In genomic region chr9:45345516-45345915, GRCm38 (mm10) we compare ENCODE assay signal across 8 mouse cellular contexts. TPM values are rescaled to one million over a fixed set of nuclear protein-coding genes. Genes with fewer than 3 reads are reported as not detected.
DNase-seq lines count a peak whose midpoint lies in the region; ATAC-seq lines count a peak whose summit lies in the region.

No protein-coding gene starts in this region.

- peak; percentile 47 to 58 for DNase-seq in heart, postnatal 10 days
- DNase-seq in thymus, postnatal 14 days = peak; percentile 10
- no peak for DNase-seq in thymus, postnatal 36 days
- peak; percentile 36 for DNase-seq in embryonic facial prominence, embryonic 14.5 days (ENCODE audit: low spot score)
- no peak for DNase-seq in thymus, postnatal 4 days

- no peak overlapping the region for H3K27ac ChIP-seq in heart, embryonic 11.5 days (ENCODE audit: low read depth, low read length)
- no peak overlapping the region for H3K27ac ChIP-seq in embryonic facial prominence, embryonic 14.5 days (replicated peaks; ENCODE audit: low read depth, low read length)
- H3K27ac ChIP-seq in limb, embryonic 15.5 days = no peak overlapping the region

- H3K27me3 ChIP-seq in heart, embryonic 11.5 days (ENCODE audit: control insufficient read depth, insufficient read depth, low read length) = no peaks in the 10 kb centered on the region; the same call in 1 of the 2 replicates
- no peaks in the 10 kb centered on the region for H3K27me3 ChIP-seq in embryonic facial prominence, embryonic 14.5 days (replicated peaks; ENCODE audit: control insufficient read depth, insufficient read depth, low read length)
- H3K27me3 ChIP-seq in limb, embryonic 15.5 days = no peaks in the 10 kb centered on the region

- WGBS in heart, embryonic 11.5 days (ENCODE audit: insufficient replicate concordance) = 64% methylated on average over 2 of the region's 2 CpGs
- WGBS in embryonic facial prominence, embryonic 14.5 days = 62% methylated on average over 2 of the region's 2 CpGs
- 63% methylated on average over 2 of the region's 2 CpGs for WGBS in limb, embryonic 15.5 days

- H3K4me1 ChIP-seq in heart, embryonic 11.5 days (ENCODE audit: control insufficient read depth, insufficient read depth, low read length) = no peaks in the 10 kb centered on the region
- H3K4me1 ChIP-seq in embryonic facial prominence, embryonic 14.5 days (ENCODE audit: control insufficient read depth, insufficient read depth, low read length) = no peaks in the 10 kb centered on the region
- no peaks in the 10 kb centered on the region for H3K4me1 ChIP-seq in limb, embryonic 15.5 days

- H3K36me3 ChIP-seq in heart, embryonic 11.5 days (ENCODE audit: control insufficient read depth, insufficient read depth, low read length) = no peaks in the 10 kb centered on the region
- H3K36me3 ChIP-seq in embryonic facial prominence, embryonic 14.5 days (ENCODE audit: control insufficient read depth, insufficient read depth, low read length) = no peaks in the 10 kb centered on the region
- no peaks in the 10 kb centered on the region for H3K36me3 ChIP-seq in limb, embryonic 15.5 days

- H3K9ac ChIP-seq in heart, embryonic 11.5 days (ENCODE audit: low read depth, low read length) = no peak overlapping the region
- H3K9ac ChIP-seq in embryonic facial prominence, embryonic 14.5 days (ENCODE audit: low read depth, low read length) = no peak overlapping the region
- H3K9ac ChIP-seq in limb, embryonic 15.5 days = no peak overlapping the region

- no peak overlapping the region for H3K4me2 ChIP-seq in heart, embryonic 11.5 days
- no peak overlapping the region for H3K4me2 ChIP-seq in embryonic facial prominence, embryonic 14.5 days (ENCODE audit: low read depth, low read length)
- H3K4me2 ChIP-seq in limb, embryonic 15.5 days = no peak overlapping the region

- no peaks in the 10 kb centered on the region for H3K9me3 ChIP-seq in heart, embryonic 11.5 days (replicated peaks; ENCODE audit: control insufficient read depth, low read length)
- H3K9me3 ChIP-seq in embryonic facial prominence, embryonic 14.5 days (ENCODE audit: control insufficient read depth, low read length) = no peaks in the 10 kb centered on the region
- no peaks in the 10 kb centered on the region for H3K9me3 ChIP-seq in limb, embryonic 15.5 days

- no peak for ATAC-seq in heart, embryonic 11.5 days (replicated peaks; ENCODE audit: insufficient number of reproducible peaks, low FRiP score, low TSS enrichment)
- ATAC-seq in embryonic facial prominence, embryonic 14.5 days (ENCODE audit: low read depth) = peak; percentile 50; the same call in 1 of the 2 replicates
- ATAC-seq in limb, embryonic 15.5 days (ENCODE audit: insufficient number of reproducible peaks, low FRiP score, low TSS enrichment, low read depth) = peak; percentile 38; the same call in 1 of the 2 replicates
- no peak; the same call in 1 of the 2 replicates for ATAC-seq in granulocyte monocyte progenitor cell, adult 5-6 weeks (replicated peaks; ENCODE audit: poor library complexity, severe bottlenecking)

- intact Hi-C loops in heart, postnatal 10 days (cut with DNase I) = loop anchor here (1.0 to 2.0 kb wide), 2 partner anchors 43 to 45 kb away; no protein-coding TSS in a partner anchor

- no peak overlapping the region for H3K4me3 ChIP-seq in heart, embryonic 11.5 days (ENCODE audit: low read depth, low read length)
- no peak overlapping the region for H3K4me3 ChIP-seq in embryonic facial prominence, embryonic 14.5 days (ENCODE audit: low read depth, low read length)
- H3K4me3 ChIP-seq in limb, embryonic 15.5 days = no peak overlapping the region

RNA-seq across cellular contexts. Expression of gene Fxyd6, which starts 24.5 kb away (rescaled TPM):
- total RNA-seq in heart, postnatal 10 days (2021) = 10 to 100 TPM; 25.5 to 31.0 TPM
- 26.7 and 27.7 TPM in 2 replicates for polyA plus RNA-seq in heart, embryonic 11.5 days (2014; fragmentation: Nextera tagmentation; extraction: Ambion mirVana)
- 56.9 and 71.4 TPM in 2 replicates for polyA plus RNA-seq in embryonic facial prominence, embryonic 14.5 days (2014; fragmentation: Nextera tagmentation; extraction: Ambion mirVana)
- polyA plus RNA-seq in limb, embryonic 15.5 days (2015; fragmentation: Nextera tagmentation; extraction: Ambion mirVana) = 120 and 122 TPM in 2 replicates
- not detected in 2 replicates for total RNA-seq in granulocyte monocyte progenitor cell, adult 5-6 weeks (2014; fragmentation: Nextera tagmentation)
- not detected in 2 replicates for total RNA-seq in granulocyte monocyte progenitor cell, adult 5-6 weeks (2017)

RNA-seq across cellular contexts. Expression of gene Tmprss13, which starts 26.6 kb away (rescaled TPM):
- 1 to 10 TPM in 1 of 2 experiments, under 1 TPM in 1; 0.50 to 1.3 TPM for total RNA-seq in heart, postnatal 10 days (2021)
- 0.15 and 0.31 TPM in 2 replicates for polyA plus RNA-seq in heart, embryonic 11.5 days (2014; fragmentation: Nextera tagmentation; extraction: Ambion mirVana)
- polyA plus RNA-seq in embryonic facial prominence, embryonic 14.5 days (2014; fragmentation: Nextera tagmentation; extraction: Ambion mirVana) = 2.6 and 3.3 TPM in 2 replicates
- 14.6 and 14.7 TPM in 2 replicates for polyA plus RNA-seq in limb, embryonic 15.5 days (2015; fragmentation: Nextera tagmentation; extraction: Ambion mirVana)
- not detected in 2 replicates for total RNA-seq in granulocyte monocyte progenitor cell, adult 5-6 weeks (2014; fragmentation: Nextera tagmentation)
- total RNA-seq in granulocyte monocyte progenitor cell, adult 5-6 weeks (2017) = not detected in 2 replicates

RNA-seq across cellular contexts. Expression of gene Fxyd2, which starts 54.0 kb away (rescaled TPM):
- total RNA-seq in heart, postnatal 10 days (2021) = under 1 TPM; 0.60 to 0.92 TPM
- 1.0 and 1.6 TPM in 2 replicates for polyA plus RNA-seq in heart, embryonic 11.5 days (2014; fragmentation: Nextera tagmentation; extraction: Ambion mirVana)
- 5.3 and 5.4 TPM in 2 replicates for polyA plus RNA-seq in embryonic facial prominence, embryonic 14.5 days (2014; fragmentation: Nextera tagmentation; extraction: Ambion mirVana)
- 3.0 and 4.7 TPM in 2 replicates for polyA plus RNA-seq in limb, embryonic 15.5 days (2015; fragmentation: Nextera tagmentation; extraction: Ambion mirVana)
- not detected in 2 replicates for total RNA-seq in granulocyte monocyte progenitor cell, adult 5-6 weeks (2014; fragmentation: Nextera tagmentation)
- 1.6 and 2.5 TPM in 2 replicates for total RNA-seq in granulocyte monocyte progenitor cell, adult 5-6 weeks (2017)

Comparison
In these comparisons a context has a peak if more than half of its experiments do, and no peak if none do; other contexts are left out.
1. DNase-seq: peak in heart, postnatal 10 days (2 of 2), thymus, postnatal 14 days (single experiment) and embryonic facial prominence, embryonic 14.5 days (single experiment); none in thymus, postnatal 36 days (0 of 2) and thymus, postnatal 4 days (single experiment).
2. ATAC-seq: peak in embryonic facial prominence, embryonic 14.5 days (single experiment) and limb, embryonic 15.5 days (single experiment); none in heart, embryonic 11.5 days (single experiment) and granulocyte monocyte progenitor cell, adult 5-6 weeks (single experiment).